Mouse (Mus musculus) embryonic facial prominence, embryonic 11.5 days (tissue): ENCODE data around the gene Atg5. TPM values are rescaled to one million over a fixed set of nuclear protein-coding genes. Genes with fewer than 3 reads are reported as not detected.

Experiments
- ATAC-seq: fragments of 200-750 bp; cut with Nextera tagmentation; replicated peaks from 2 replicates; pipeline ENCODE4 v1.8.0; 2017; ENCODE audit warnings: low read depth; ENCODE audit not compliant: insufficient number of reproducible peaks, low FRiP score, low TSS enrichment
- DNase-seq: peaks from one replicate; pipeline ENCODE4 v3.0.0-alpha.2; 2015; ENCODE audit warnings: low spot score
- H3K27ac ChIP-seq: fragments of 300-500 bp; sonication (generic); replicated peaks from 2 replicates; pipeline ENCODE4 v1.5.1; 2014; ENCODE audit warnings: mild to moderate bottlenecking, low read depth, low read length, control low read depth
- H3K27me3 ChIP-seq: fragments of 300-500 bp; sonication (generic); 2 replicates; pipeline ENCODE4 v1.6.1; 2014; ENCODE audit warnings: mild to moderate bottlenecking, low read length, moderate library complexity, mixed read lengths; ENCODE audit not compliant: control insufficient read depth, insufficient read depth
- H3K36me3 ChIP-seq: fragments of 300-500 bp; sonication (generic); replicated peaks from 2 replicates; pipeline ENCODE4 v1.6.1; 2014; ENCODE audit warnings: low read depth, mild to moderate bottlenecking, low read length, moderate library complexity, mixed read lengths; ENCODE audit not compliant: control insufficient read depth, insufficient read depth
- H3K4me1 ChIP-seq: fragments of 300-500 bp; sonication (generic); 2 replicates; pipeline ENCODE4 v1.6.1; 2014; ENCODE audit warnings: low read length, mixed read lengths; ENCODE audit not compliant: control insufficient read depth, insufficient read depth
- H3K4me2 ChIP-seq: fragments of 300-500 bp; sonication (generic); 2 replicates; pipeline ENCODE4 v1.6.1; 2014; ENCODE audit warnings: low read depth, mild to moderate bottlenecking, control low read depth, low read length, moderate library complexity
- H3K4me3 ChIP-seq: fragments of 300-500 bp; sonication (generic); 2 replicates; pipeline ENCODE4 v1.5.1; 2014; ENCODE audit warnings: low read depth, low read length, control low read depth
- H3K9ac ChIP-seq: fragments of 300-500 bp; sonication (generic); replicated peaks from 2 replicates; pipeline ENCODE4 v1.6.1; 2014; ENCODE audit warnings: mild to moderate bottlenecking, control low read depth, low read length
- H3K9me3 ChIP-seq: fragments of 300-500 bp; sonication (generic); replicated peaks from 2 replicates; pipeline ENCODE4 v1.6.1; 2016; ENCODE audit warnings: mild to moderate bottlenecking, low read length, inconsistent platforms, mixed read lengths; ENCODE audit not compliant: control insufficient read depth
- WGBS: fragments of 180-500 bp; shearing (Covaris S2); extraction: QIAGEN DNeasy Blood & Tissue Kit; methylation state at CpG from one replicate; pipeline ENCODE4 v1.1.7; 2014; 5-methylcytosine and 5-hydroxymethylcytosine counted together
- polyA plus RNA-seq: library from polyadenylated mRNA; unstranded; fragments of >200 nt; fragmentation: Nextera tagmentation; extraction: Ambion mirVana; gene quantifications from 2 replicates; pipeline ENCODE4 v1.2.1, GENCODE M21; 2014

Atg5 gene
- polyA plus RNA-seq, 1 experiment from 2014 or later = 65.4 TPM

DNA sequence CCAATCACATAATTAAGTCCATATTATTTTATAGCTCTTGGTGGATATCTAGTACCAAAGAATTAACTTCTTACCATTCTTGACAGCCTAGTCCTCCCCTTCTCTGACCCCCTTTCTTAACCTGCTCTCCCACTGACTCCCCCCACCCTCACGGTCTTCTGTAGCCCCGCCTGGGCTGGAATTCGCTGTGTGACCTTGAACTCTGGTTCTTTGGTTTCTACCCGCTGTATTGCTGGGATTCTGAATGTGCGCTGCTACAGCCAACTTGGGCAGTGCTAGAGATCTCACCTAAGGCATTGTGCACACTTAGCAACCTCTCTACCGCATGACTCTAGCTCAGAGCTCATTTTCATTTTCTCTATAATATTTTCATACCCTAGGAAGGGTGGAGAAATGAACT is 90.7 kb downstream of the Atg5 start:
- Histone ChIP-seq H3K4me1 (no peaks in the 10 kb centered on the region; the same call in 1 of the 2 replicates), H3K4me3 (no peak overlapping the region), H3K36me3 (no peaks in the 10 kb centered on the region), H3K9me3 (no peaks in the 10 kb centered on the region), H3K27ac (no peak overlapping the region), H3K27me3 (no peaks in the 10 kb centered on the region), H3K9ac (no peak overlapping the region), H3K4me2 (no peak overlapping the region)
- 78% methylated on average over 6 of the region's 6 CpGs for WGBS
- DNase-seq = no peak
- ATAC-seq = no peak

- no peaks in the 10 kb centered on the region for H3K27me3 ChIP-seq
- no peak overlapping the region for H3K4me3 ChIP-seq
- H3K4me2 ChIP-seq = no peak overlapping the region
- no peaks in the 10 kb centered on the region for H3K36me3 ChIP-seq
- H3K9me3 ChIP-seq = no peaks in the 10 kb centered on the region
- WGBS = 82% methylated on average over 11 of the region's 11 CpGs
- ATAC-seq = no peak
- H3K27ac ChIP-seq = no peak overlapping the region
- no peak overlapping the region for H3K9ac ChIP-seq
- H3K4me1 ChIP-seq = no peaks in the 10 kb centered on the region; the same call in 1 of the 2 replicates
- no peak for DNase-seq
These were observed 92.5 kb downstream of the Atg5 start for GRCm38 (mm10) chr10:44360632-44361031.

DNA sequence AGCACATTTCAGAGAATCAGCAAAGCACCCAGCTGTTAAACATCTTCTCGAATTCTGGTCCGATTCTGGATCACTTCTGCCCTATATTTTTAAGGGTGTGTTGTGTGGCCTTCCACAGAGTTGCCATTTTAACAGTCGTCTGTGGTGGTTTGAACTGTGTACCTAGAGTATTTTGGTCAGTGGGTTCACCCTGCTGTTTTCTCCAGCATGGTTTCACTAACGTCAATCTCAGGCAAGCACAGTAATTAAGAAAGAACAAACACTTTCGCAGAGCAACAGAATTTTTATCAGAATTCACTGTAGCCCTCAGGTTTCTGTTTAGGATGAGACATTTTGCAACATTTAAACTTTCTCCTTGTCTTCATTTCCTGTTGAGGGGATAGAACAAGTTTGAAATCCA is 94.3 kb downstream of the Atg5 start:
- Histone ChIP-seq H3K36me3 (no peaks in the 10 kb centered on the region), H3K4me2 (no peak overlapping the region), H3K9me3 (no peaks in the 10 kb centered on the region), H3K9ac (no peak overlapping the region), H3K27me3 (no peaks in the 10 kb centered on the region), H3K4me3 (no peak overlapping the region), H3K4me1 (no peaks in the 10 kb centered on the region; the same call in 1 of the 2 replicates), H3K27ac (no peak overlapping the region)
- WGBS = 78% methylated on average over 5 of the region's 5 CpGs
- DNase-seq (no peak), ATAC-seq (no peak)

DNA sequence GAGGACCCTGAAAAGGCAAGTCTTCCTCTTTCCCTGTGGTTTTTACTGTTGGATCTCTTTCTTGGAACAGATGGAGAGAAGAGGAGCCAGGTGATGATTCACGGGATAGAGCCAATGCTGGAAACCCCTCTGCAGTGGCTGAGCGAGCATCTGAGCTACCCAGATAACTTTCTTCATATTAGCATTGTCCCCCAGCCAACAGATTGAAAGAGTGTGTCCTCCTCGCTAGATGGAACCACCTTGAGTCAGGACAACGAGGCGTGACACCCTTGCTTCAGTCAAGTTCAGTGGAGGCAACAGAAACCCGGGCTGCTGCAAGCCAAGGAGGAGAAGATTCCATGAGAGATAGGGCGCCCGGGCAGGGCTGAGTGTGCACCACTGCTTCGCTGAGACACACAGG is 94.7 kb downstream of the Atg5 start:
- 86% methylated on average over 9 of the region's 9 CpGs for WGBS
- DNase-seq = no peak

DNA sequence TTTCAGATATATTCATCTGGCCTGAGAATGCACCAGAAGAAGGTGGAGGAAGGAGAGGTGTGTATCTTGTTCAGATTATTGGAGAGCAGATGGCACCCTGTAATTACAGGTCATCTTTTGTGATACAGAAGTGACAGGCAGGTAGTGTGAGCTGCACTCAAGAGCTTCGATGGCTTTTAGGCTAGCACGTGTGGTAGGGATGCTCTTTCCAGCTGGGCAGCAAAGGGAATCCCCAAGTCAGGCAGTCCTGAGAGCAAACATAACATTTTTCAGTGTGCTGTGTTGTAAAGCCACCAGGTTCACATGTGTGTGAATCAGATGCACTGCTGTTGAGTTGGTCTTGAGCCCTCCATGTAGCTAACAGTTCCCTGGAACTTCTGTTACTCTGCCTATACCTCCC is 98.0 kb downstream of the Atg5 start:
- Histone ChIP-seq H3K27ac (no peak overlapping the region), H3K36me3 (no peaks in the 10 kb centered on the region), H3K4me2 (no peak overlapping the region), H3K4me1 (no peaks in the 10 kb centered on the region), H3K4me3 (no peak overlapping the region), H3K9me3 (no peaks in the 10 kb centered on the region), H3K9ac (no peak overlapping the region), H3K27me3 (no peaks in the 10 kb centered on the region)
- DNase-seq = no peak
- 81% methylated on average over 2 of the region's 2 CpGs for WGBS
- no peak for ATAC-seq

More for the DNA sequence above, 94.7 kb downstream of the Atg5 start:
- Histone ChIP-seq H3K27me3 (no peaks in the 10 kb centered on the region), H3K27ac (no peak overlapping the region), H3K4me3 (no peak overlapping the region), H3K4me2 (no peak overlapping the region), H3K4me1 (no peaks in the 10 kb centered on the region), H3K9me3 (no peaks in the 10 kb centered on the region), H3K36me3 (no peaks in the 10 kb centered on the region), H3K9ac (no peak overlapping the region)
- ATAC-seq = no peak

GRCm38 (mm10) chr10:44367043-44367442 is 98.9 kb downstream of the Atg5 start:
- Histone ChIP-seq H3K27me3 (no peaks in the 10 kb centered on the region), H3K4me2 (no peak overlapping the region), H3K4me3 (no peak overlapping the region), H3K9ac (no peak overlapping the region), H3K27ac (no peak overlapping the region), H3K9me3 (no peaks in the 10 kb centered on the region), H3K36me3 (no peaks in the 10 kb centered on the region), H3K4me1 (no peaks in the 10 kb centered on the region)
- DNase-seq (no peak), ATAC-seq (no peak)
- WGBS = 86% methylated on average over 12 of the region's 12 CpGs

DNA sequence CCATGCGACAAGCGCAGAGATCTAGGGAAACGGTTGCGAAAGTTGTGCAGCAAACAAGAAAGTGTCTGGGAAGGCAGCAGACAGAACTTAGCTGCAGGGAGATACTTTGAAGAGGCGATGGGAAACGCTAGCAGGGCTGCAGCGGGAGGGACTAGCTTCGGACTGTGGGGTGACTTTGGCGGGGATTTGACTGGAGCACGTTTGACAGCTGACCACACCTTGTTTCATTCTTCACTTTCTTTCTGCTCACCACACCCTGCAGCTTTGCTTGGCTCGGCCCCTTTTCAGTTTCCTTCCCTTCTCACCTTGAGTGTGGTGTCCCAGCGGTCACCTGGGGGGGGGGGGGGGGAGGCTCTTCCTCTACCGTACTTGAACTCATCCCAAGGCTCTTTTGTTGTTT is 100.4 kb downstream of the Atg5 start:
- no peaks in the 10 kb centered on the region for H3K4me1 ChIP-seq
- H3K4me3 ChIP-seq = no peak overlapping the region
- DNase-seq (no peak), ATAC-seq (no peak)
- H3K9ac ChIP-seq = no peak overlapping the region
- H3K27ac ChIP-seq = no peak overlapping the region
- 57% methylated on average over 12 of the region's 13 CpGs for WGBS
- H3K4me2 ChIP-seq = no peak overlapping the region
- no peaks in the 10 kb centered on the region for H3K27me3 ChIP-seq
- no peaks in the 10 kb centered on the region for H3K36me3 ChIP-seq
- no peaks in the 10 kb centered on the region for H3K9me3 ChIP-seq

DNA sequence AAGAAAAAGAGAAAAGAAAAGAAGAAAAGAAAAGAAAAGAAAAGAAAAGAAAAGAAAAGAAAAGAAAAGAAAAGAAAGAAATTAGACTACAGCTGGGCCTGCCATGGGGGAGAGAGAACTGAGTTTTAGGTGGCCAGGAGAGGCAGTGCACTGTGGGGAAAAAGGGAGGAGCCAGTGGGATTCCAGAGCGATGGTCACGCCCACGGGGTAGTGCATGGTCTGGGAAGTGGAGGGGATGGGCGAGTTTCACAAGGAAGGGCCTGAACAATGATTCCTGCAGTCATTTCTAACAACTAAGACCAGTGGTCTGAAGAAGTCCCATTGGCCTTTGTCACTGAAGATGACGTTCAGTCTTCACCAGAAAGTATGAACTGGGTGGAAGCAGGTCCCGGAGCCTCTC is 102.5 kb downstream of the Atg5 start:
- Histone ChIP-seq H3K9me3 (no peaks in the 10 kb centered on the region), H3K4me1 (no peaks in the 10 kb centered on the region), H3K9ac (no peak overlapping the region), H3K27ac (no peak overlapping the region), H3K4me3 (no peak overlapping the region), H3K4me2 (no peak overlapping the region), H3K27me3 (no peaks in the 10 kb centered on the region), H3K36me3 (no peaks in the 10 kb centered on the region)
- no peak for DNase-seq
- WGBS = 60% methylated on average over 6 of the region's 6 CpGs
- ATAC-seq = no peak
